Mouse (Mus musculus) gastrocnemius, postnatal 36 days (tissue): ENCODE measurements around the gene Dirc2. TPM values are rescaled to one million over a fixed set of nuclear protein-coding genes. Genes with fewer than 3 reads are reported as not detected.

Experiments
- DNase-seq, 2 experiments: peaks; one replicate each; pipeline ENCODE4 v3.0.0; 2022
- intact Hi-C: fragments of 180-260 bp; cut with DNase I; formaldehyde crosslinking; loops from one replicate; pipeline ENCODE4 v1.15.1; 2025
- total RNA-seq, 2 experiments: library from RNA; stranded (reverse); gene quantifications; 2 replicates each; pipeline ENCODE4 v1.2.3; 2021

The Dirc2 gene
- total RNA-seq, 2 experiments from 2014 or later: 54.7 to 57.4 TPM

- intact Hi-C loops: loop anchor here (10.0 kb wide), 1 partner anchor 387 kb away; no protein-coding TSS in a partner anchor
These were observed 67.3 kb downstream of the Dirc2 start for GRCm38 (mm10) chr16:35701823-35702222.

GRCm38 (mm10) chr16:35696103-35696502 is 73.1 kb downstream of the Dirc2 start:
- DNase-seq: no peak
- intact Hi-C loops: no loop called here

More at GRCm38 (mm10) chr16:35701823-35702222, 67.3 kb downstream of the Dirc2 start:
- no peak for DNase-seq

- DNase-seq: no peak
- intact Hi-C loops: no loop called here
These were observed 74.8 kb downstream of the Dirc2 start for GRCm38 (mm10) chr16:35694250-35694846.

- no peak for DNase-seq
- intact Hi-C loops: no loop called here
These were observed 77.5 kb downstream of the Dirc2 start for GRCm38 (mm10) chr16:35691606-35692005.

GRCm38 (mm10) chr16:35686491-35686890 is 82.7 kb downstream of the Dirc2 start:
- intact Hi-C loops: no loop called here
- DNase-seq: no peak

GRCm38 (mm10) chr16:35685027-35685426 is 84.1 kb downstream of the Dirc2 start:
- intact Hi-C loops: no loop called here
- no peak for DNase-seq

GRCm38 (mm10) chr16:35681327-35682108 is 87.6 kb downstream of the Dirc2 start:
- DNase-seq: no peak

GRCm38 (mm10) chr16:35678476-35678875 is 90.7 kb downstream of the Dirc2 start:
- intact Hi-C loops: no loop called here
- DNase-seq: no peak

More at GRCm38 (mm10) chr16:35681327-35682108, 87.6 kb downstream of the Dirc2 start:
- intact Hi-C loops: no loop called here

- DNase-seq: no peak
- intact Hi-C loops: no loop called here
These were observed 91.5 kb downstream of the Dirc2 start for GRCm38 (mm10) chr16:35677511-35678113.

GRCm38 (mm10) chr16:35664847-35665246 is 104.3 kb downstream of the Dirc2 start:
- no peak for DNase-seq
- intact Hi-C loops: no loop called here

GRCm38 (mm10) chr16:35663831-35664414 is 105.2 kb downstream of the Dirc2 start:
- DNase-seq: no peak
- intact Hi-C loops: no loop called here

- intact Hi-C loops: no loop called here
- DNase-seq: no peak
These were observed 108.9 kb downstream of the Dirc2 start for GRCm38 (mm10) chr16:35660222-35660621.

- DNase-seq: no peak
- intact Hi-C loops: no loop called here
These were observed 115.2 kb downstream of the Dirc2 start for GRCm38 (mm10) chr16:35653951-35654350.

- no peak for DNase-seq
- intact Hi-C loops: no loop called here
These were observed 116.5 kb downstream of the Dirc2 start for GRCm38 (mm10) chr16:35652706-35653105.

- intact Hi-C loops: no loop called here
- no peak for DNase-seq
These were observed 117.0 kb downstream of the Dirc2 start for GRCm38 (mm10) chr16:35652206-35652605.

GRCm38 (mm10) chr16:35648862-35649261 is 120.3 kb downstream of the Dirc2 start:
- no peak for DNase-seq
- intact Hi-C loops: no loop called here

Other genes with a start within 250 kb of the Dirc2 start
- gene Sema5b, start 228.2 kb downstream of the Dirc2 start, total RNA-seq: under 1 TPM; 0.44 to 0.56 TPM
- 1 to 10 TPM; 2.7 to 3.4 TPM for gene Hspbap1, start 1.0 kb upstream of the Dirc2 start, total RNA-seq
- 1 to 10 TPM; 2.8 to 4.0 TPM for gene Parp14, start 102.2 kb upstream of the Dirc2 start, total RNA-seq
- gene Parp9, start 169.1 kb upstream of the Dirc2 start, total RNA-seq: 1 to 10 TPM; 4.3 to 4.7 TPM
- gene Dtx3l, start 169.8 kb upstream of the Dirc2 start, total RNA-seq: 1 to 10 TPM; 3.6 to 4.6 TPM
- gene Kpna1, start 209.4 kb upstream of the Dirc2 start, total RNA-seq: 100 to 1,000 TPM; 156 to 177 TPM